Mouse (Mus musculus) CH12.LX (cell line): Measurements from ENCODE around the gene Aida. TPM values are rescaled to one million over a fixed set of nuclear protein-coding genes. Genes with fewer than 3 reads are reported as not detected.
A peak's percentile ranks its signal among the peaks of the same experiment; 100 is the strongest.

Experiments used
- DNase-seq: peaks from one replicate; pipeline ENCODE4 v3.0.0-alpha.2; 2013; ENCODE audit errors: extremely low read depth
- H3K27ac ChIP-seq: 2 replicates; pipeline ENCODE4 v1.5.1; 2012; ENCODE audit warnings: low read depth, mild to moderate bottlenecking, control low read depth, moderate library complexity; ENCODE audit not compliant: insufficient read depth
- H3K27me3 ChIP-seq: replicated peaks from 2 replicates; pipeline ENCODE3; 2012; ENCODE audit warnings: inconsistent platforms
- H3K36me3 ChIP-seq, 2 experiments: replicated peaks in 1 of 2; 2 replicates each; pipeline versions ENCODE3 to v1.6.1; 2012; ENCODE audit warnings: inconsistent platforms in 1 of 2, low read length in 1 of 2, mild to moderate bottlenecking in 1 of 2, mixed read lengths in 1 of 2, moderate library complexity in 1 of 2; ENCODE audit not compliant: control insufficient read depth in 1 of 2, insufficient read depth in 1 of 2
- H3K4me1 ChIP-seq, 2 experiments: 2 replicates each; pipeline ENCODE4 v1.6.1; 2012; ENCODE audit warnings: inconsistent platforms in 1 of 2, moderate library complexity in 1 of 2; ENCODE audit not compliant: insufficient read depth in 2 of 2, control insufficient read depth in 1 of 2
- H3K4me2 ChIP-seq: 2 replicates; pipeline ENCODE4 v1.6.1; 2012; ENCODE audit warnings: low read depth, mild to moderate bottlenecking, control low read depth; ENCODE audit not compliant: poor library complexity, insufficient read depth, severe bottlenecking
- H3K4me3 ChIP-seq, 3 experiments: fragments of 150-350 bp in 1 of 3; sonication (generic) in 1 of 3; replicated peaks in 1 of 3; 2 replicates each; pipeline versions ENCODE3 to v1.5.1; 2011 to 2012; ENCODE audit warnings: low read depth in 2 of 3, low read length in 2 of 3, mild to moderate bottlenecking in 2 of 3, moderate library complexity in 2 of 3, control low read depth in 1 of 3, improper control_type of control experiment in 1 of 3, inconsistent platforms in 1 of 3, mixed read lengths in 1 of 3; ENCODE audit not compliant: poor library complexity in 1 of 3
- H3K79me2 ChIP-seq: replicated peaks from 2 replicates; pipeline ENCODE4 v1.6.1; 2012; ENCODE audit warnings: mild to moderate bottlenecking, moderate library complexity; ENCODE audit not compliant: control insufficient read depth, poor library complexity, insufficient read depth, severe bottlenecking; ENCODE audit errors: extremely low read depth
- H3K9ac ChIP-seq: 2 replicates; pipeline ENCODE4 v1.6.1; 2012; ENCODE audit warnings: low read depth, mild to moderate bottlenecking, control low read depth, moderate library complexity; ENCODE audit not compliant: insufficient read depth
- H3K9me3 ChIP-seq: replicated peaks from 2 replicates; pipeline ENCODE3; 2012; ENCODE audit warnings: low read length, inconsistent platforms, mixed read lengths
- BHLHE40 ChIP-seq: IDR thresholded peaks from 2 replicates; pipeline ENCODE4 v1.6.1; 2011; ENCODE audit warnings: mild to moderate bottlenecking, low read depth, low read length, improper control_type of control experiment
- CHD1 ChIP-seq: IDR thresholded peaks from 2 replicates; pipeline ENCODE4 v1.6.1; 2012; ENCODE audit warnings: low read depth, low read length, improper control_type of control experiment, inconsistent platforms
- CHD2 ChIP-seq: IDR thresholded peaks from 2 replicates; pipeline ENCODE4 v1.6.1; 2011; ENCODE audit warnings: low read length, improper control_type of control experiment
- CTCF ChIP-seq, 2 experiments: IDR thresholded peaks in 1 of 2; conservative IDR thresholded peaks in 1 of 2; 2 replicates each; pipeline ENCODE4 v1.5.1; 2011 to 2012; ENCODE audit warnings: low read depth in 2 of 2, low read length in 2 of 2, improper control_type of control experiment in 1 of 2, inconsistent platforms in 1 of 2, mild to moderate bottlenecking in 1 of 2, moderate library complexity in 1 of 2
- E2F4 ChIP-seq: IDR thresholded peaks from 2 replicates; pipeline ENCODE4 v1.6.1; 2011; ENCODE audit warnings: low read depth, low read length, improper control_type of control experiment; ENCODE audit not compliant: insufficient replicate concordance
- ELF1 ChIP-seq: IDR thresholded peaks from 2 replicates; pipeline ENCODE4 v1.6.1; 2014; ENCODE audit warnings: low read depth, mild to moderate bottlenecking, inconsistent platforms, low read length, improper control_type of control experiment
- EP300 ChIP-seq: IDR thresholded peaks from 2 replicates; pipeline ENCODE4 v1.6.1; 2011; ENCODE audit warnings: low read length, improper control_type of control experiment
- ETS1 ChIP-seq: conservative IDR thresholded peaks from 2 replicates; pipeline ENCODE4 v1.6.1; 2012; ENCODE audit warnings: low read depth, mild to moderate bottlenecking, inconsistent platforms, low read length, improper control_type of control experiment, moderate library complexity
- GABPA ChIP-seq: IDR thresholded peaks from 2 replicates; pipeline ENCODE4 v1.6.1; 2012; ENCODE audit warnings: low read depth, low read length, improper control_type of control experiment, inconsistent platforms; ENCODE audit not compliant: insufficient replicate concordance
- IRF4 ChIP-seq: IDR thresholded peaks from 2 replicates; pipeline ENCODE4 v1.6.1; 2014; ENCODE audit warnings: low read depth, mild to moderate bottlenecking, inconsistent platforms, low read length, improper control_type of control experiment
- JUN ChIP-seq: IDR thresholded peaks from 2 replicates; pipeline ENCODE4 v1.6.1; 2011; ENCODE audit warnings: low read depth, mild to moderate bottlenecking, low read length, improper control_type of control experiment, moderate library complexity; ENCODE audit not compliant: insufficient read depth
- JUND ChIP-seq: conservative IDR thresholded peaks from 2 replicates; pipeline ENCODE4 v1.6.1; 2011; ENCODE audit warnings: low read depth, low read length, improper control_type of control experiment
- KAT2A ChIP-seq: IDR thresholded peaks from 2 replicates; pipeline ENCODE4 v1.6.1; 2012; ENCODE audit warnings: low read length, improper control_type of control experiment, inconsistent platforms; ENCODE audit not compliant: insufficient replicate concordance
- MAFK ChIP-seq: IDR thresholded peaks from 2 replicates; pipeline ENCODE4 v1.6.1; 2011; ENCODE audit warnings: low read length, improper control_type of control experiment; ENCODE audit not compliant: insufficient replicate concordance
- MAX ChIP-seq: IDR thresholded peaks from 2 replicates; pipeline ENCODE4 v1.6.1; 2011; ENCODE audit warnings: low read length, improper control_type of control experiment
- MAZ ChIP-seq: IDR thresholded peaks from 2 replicates; pipeline ENCODE4 v1.6.1; 2012; ENCODE audit warnings: low read depth, mild to moderate bottlenecking, inconsistent platforms, low read length, improper control_type of control experiment, moderate library complexity
- MXI1 ChIP-seq: IDR thresholded peaks from 2 replicates; pipeline ENCODE4 v1.6.1; 2011; ENCODE audit warnings: mild to moderate bottlenecking, low read depth, low read length, improper control_type of control experiment
- MYC ChIP-seq: IDR thresholded peaks from 2 replicates; pipeline ENCODE4 v1.6.1; 2011; ENCODE audit warnings: low read depth, mild to moderate bottlenecking, improper control_type of control experiment, low read length
- NELFE ChIP-seq: IDR thresholded peaks from 2 replicates; pipeline ENCODE4 v1.6.1; 2011; ENCODE audit warnings: low read depth, low read length, improper control_type of control experiment
- NRF1 ChIP-seq: IDR thresholded peaks from 2 replicates; pipeline ENCODE4 v1.6.1; 2014; ENCODE audit warnings: low read depth, mild to moderate bottlenecking, inconsistent platforms, low read length, improper control_type of control experiment, moderate library complexity
- PAX5 ChIP-seq: IDR thresholded peaks from 2 replicates; pipeline ENCODE4 v1.6.1; 2012; ENCODE audit warnings: low read length, inconsistent platforms, mixed read lengths
- POLR2A ChIP-seq: IDR thresholded peaks from 2 replicates; pipeline ENCODE4 v1.6.1; 2011; ENCODE audit warnings: low read depth, mild to moderate bottlenecking, improper control_type of control experiment, low read length
- POLR2AphosphoS2 ChIP-seq: IDR thresholded peaks from 2 replicates; pipeline ENCODE4 v1.6.1; 2011; ENCODE audit warnings: low read depth, low read length, improper control_type of control experiment
- RCOR1 ChIP-seq: conservative IDR thresholded peaks from 2 replicates; pipeline ENCODE4 v1.6.1; 2012; ENCODE audit warnings: low read depth, mild to moderate bottlenecking, inconsistent platforms, low read length, improper control_type of control experiment
- SIN3A ChIP-seq: IDR thresholded peaks from 2 replicates; pipeline ENCODE4 v1.6.1; 2012; ENCODE audit warnings: low read length, improper control_type of control experiment, inconsistent platforms
- SMC3 ChIP-seq: IDR thresholded peaks from 2 replicates; pipeline ENCODE4 v1.6.1; 2011; ENCODE audit warnings: low read depth, low read length, improper control_type of control experiment
- TBP ChIP-seq: conservative IDR thresholded peaks from 2 replicates; pipeline ENCODE4 v1.6.1; 2011; ENCODE audit warnings: low read depth, low read length, improper control_type of control experiment
- TCF12 ChIP-seq: IDR thresholded peaks from 2 replicates; pipeline ENCODE4 v1.6.1; 2014; ENCODE audit warnings: low read depth, mild to moderate bottlenecking, inconsistent platforms, low read length, improper control_type of control experiment
- UBTF ChIP-seq: IDR thresholded peaks from 2 replicates; pipeline ENCODE4 v1.6.1; 2012; ENCODE audit warnings: low read depth, mild to moderate bottlenecking, inconsistent platforms, low read length, improper control_type of control experiment, moderate library complexity
- USF1 ChIP-seq: IDR thresholded peaks from 2 replicates; pipeline ENCODE4 v1.6.1; 2014; ENCODE audit warnings: low read depth, mild to moderate bottlenecking, inconsistent platforms, low read length, improper control_type of control experiment
- ZC3H11A ChIP-seq: IDR thresholded peaks from 2 replicates; pipeline ENCODE4 v1.6.1; 2012; ENCODE audit warnings: low read depth, mild to moderate bottlenecking, inconsistent platforms, low read length, improper control_type of control experiment
- ZKSCAN1 ChIP-seq: IDR thresholded peaks from 2 replicates; pipeline ENCODE4 v1.6.1; 2012; ENCODE audit warnings: low read depth, inconsistent platforms, low read length, improper control_type of control experiment, borderline replicate concordance
- ZMIZ1 ChIP-seq: IDR thresholded peaks from 2 replicates; pipeline ENCODE4 v1.6.1; 2012; ENCODE audit warnings: low read depth, mild to moderate bottlenecking, inconsistent platforms, low read length, improper control_type of control experiment
- ZNF384 ChIP-seq: IDR thresholded peaks from 2 replicates; pipeline ENCODE4 v1.6.1; 2012; ENCODE audit warnings: low read depth, low read length, improper control_type of control experiment, inconsistent platforms
- dilution Hi-C: fragments of 300-500 bp; cut with MboI; formaldehyde crosslinking; loops from 2 replicates; pipeline ENCODE4 v1.14.3; 2020; ENCODE audit warnings: low sequenced_read_pairs; ENCODE audit not compliant: extremely low pct_unique_long_range_greater_than_20kb, extremely low pct_ligation_motif_present
- in situ Hi-C: fragments of 300-500 bp; cut with MboI; formaldehyde crosslinking; loops from 3 replicates; pipeline ENCODE4 v1.14.3; 2019; ENCODE audit warnings: low sequenced_read_pairs, low pct_ligation_motif_present, low pct_unique_long_range_greater_than_20kb, mixed read lengths
- polyA plus RNA-seq: library from polyadenylated mRNA; unstranded; fragments of >175 nt; gene quantifications from 2 replicates; pipeline ENCODE4 v1.2.1, GENCODE M21; 2012; ENCODE audit warnings: low read depth; ENCODE audit not compliant: insufficient read length
- total RNA-seq, 2 experiments: library from RNA; depleted of rRNA; stranded (reverse); fragments of 300-350 nt in 1 of 2; fragments of >200 nt in 1 of 2; gene quantifications; 2 replicates each; pipeline ENCODE4 v1.2.3; 2012 to 2014

The Aida gene
- total and polyA plus RNA-seq, 3 experiments = 11.0 to 45.2 (median 32.8) TPM

- TF ChIP-seq RCOR1 (no peak; the same call in 1 of the 2 replicates), UBTF (no peak), GABPA (no peak), ELF1 (peak; percentile 40; the same call in 1 of the 2 replicates), ZKSCAN1 (no peak), SIN3A (peak; percentile 71), POLR2A (peak; percentile 75), MAFK (no peak), ZNF384 (peak; percentile 69), CHD1 (no peak)
Observed at GRCm38 (mm10) chr1:183264145-183265008, 32.0 kb upstream of the Aida start (continued).

GRCm38 (mm10) chr1:183265921-183266467 is 30.4 kb upstream of the Aida start:
- H3K4me2 ChIP-seq = no peak overlapping the region
- H3K36me3 ChIP-seq = peaks cover 3 to 34% of the 10 kb centered on the region in 2 experiments
- peaks cover 13 to 23% of the 10 kb centered on the region in 2 experiments for H3K4me1 ChIP-seq
- H3K9me3 ChIP-seq = no peaks in the 10 kb centered on the region
- H3K4me3 ChIP-seq = peak overlapping the region; percentile 34 to 60 (median 39)
- DNase-seq = peak; percentile 78
- H3K27ac ChIP-seq = peak overlapping the region; percentile 70
- in situ Hi-C loops (loop anchor here (25.0 kb wide), 1 partner anchor 704 kb away; the partner anchor contains the start of gene Capn8), dilution Hi-C loops (no loop called here)
- no peaks in the 10 kb centered on the region for H3K27me3 ChIP-seq
- H3K9ac ChIP-seq = no peak overlapping the region
- no peaks in the 10 kb centered on the region for H3K79me2 ChIP-seq
- peak; percentile 93 for TF ChIP-seq BHLHE40
- TF ChIP-seq ZC3H11A = no peak
- TF ChIP-seq JUND = no peak
- no peak for TF ChIP-seq NRF1
- peak; percentile 45 for TF ChIP-seq POLR2A
- TF ChIP-seq JUN = no peak
- TF ChIP-seq TCF12 = no peak
- no peak for TF ChIP-seq GABPA
- no peak for TF ChIP-seq SMC3
- TF ChIP-seq ZKSCAN1 = no peak
- no peak for TF ChIP-seq CHD2
- TF ChIP-seq MYC = no peak
- peak; percentile 78 for TF ChIP-seq USF1
- TF ChIP-seq NELFE = no peak
- TF ChIP-seq CHD1 = peak; percentile 20; the same call in 1 of the 2 replicates
- TF ChIP-seq ELF1 = peak; percentile 83
- TF ChIP-seq UBTF = no peak
- TF ChIP-seq PAX5 = no peak
- TF ChIP-seq E2F4 = 0 out of 2 replicates have a peak, but pooled peaks have one; percentile 1
- no peak for TF ChIP-seq IRF4
- no peak for TF ChIP-seq EP300
- no peak for TF ChIP-seq MAFK
- no peak for TF ChIP-seq KAT2A
- no peak for TF ChIP-seq ZMIZ1
- no peak for TF ChIP-seq RCOR1
- peak; percentile 34; the same call in 1 of the 2 replicates for TF ChIP-seq MXI1
- TF ChIP-seq CTCF (conservative IDR thresholded peaks at IDR 0.05 in 1 of 2, IDR thresholded peaks at IDR 0.05 in 1 of 2; ENCODE audit: low read depth in 2 of 2, low read length in 2 of 2) = no peak
- peak; percentile 40 for TF ChIP-seq ETS1
- no peak for TF ChIP-seq MAX
- TF ChIP-seq POLR2AphosphoS2 = no peak
- no peak for TF ChIP-seq TBP
- no peak for TF ChIP-seq MAZ
